Mouse (Mus musculus) ES-E14 (cell line): ENCODE results near the gene Mpp4.

ENCODE experiments used
- CHD2 ChIP-seq: IDR thresholded peaks from 2 replicates; pipeline ENCODE4 v1.6.1; 2014; ENCODE audit warnings: mild to moderate bottlenecking, low read depth, low read length, inconsistent platforms
- HCFC1 ChIP-seq: IDR thresholded peaks from 2 replicates; pipeline ENCODE4 v1.6.1; 2012; ENCODE audit warnings: low read length, inconsistent platforms, borderline replicate concordance; ENCODE audit not compliant: insufficient read depth
- MAFK ChIP-seq: IDR thresholded peaks from 2 replicates; pipeline ENCODE4 v1.6.1; 2014; ENCODE audit warnings: mild to moderate bottlenecking, low read depth, low read length, inconsistent platforms; ENCODE audit not compliant: insufficient read depth
- ZC3H11A ChIP-seq: IDR thresholded peaks from 2 replicates; pipeline ENCODE4 v1.6.1; 2012; ENCODE audit warnings: low read depth, mild to moderate bottlenecking, inconsistent platforms, low read length, borderline replicate concordance
- ZNF384 ChIP-seq: IDR thresholded peaks from 2 replicates; pipeline ENCODE4 v1.6.1; 2012; ENCODE audit warnings: low read depth, low read length, inconsistent platforms

DNA sequence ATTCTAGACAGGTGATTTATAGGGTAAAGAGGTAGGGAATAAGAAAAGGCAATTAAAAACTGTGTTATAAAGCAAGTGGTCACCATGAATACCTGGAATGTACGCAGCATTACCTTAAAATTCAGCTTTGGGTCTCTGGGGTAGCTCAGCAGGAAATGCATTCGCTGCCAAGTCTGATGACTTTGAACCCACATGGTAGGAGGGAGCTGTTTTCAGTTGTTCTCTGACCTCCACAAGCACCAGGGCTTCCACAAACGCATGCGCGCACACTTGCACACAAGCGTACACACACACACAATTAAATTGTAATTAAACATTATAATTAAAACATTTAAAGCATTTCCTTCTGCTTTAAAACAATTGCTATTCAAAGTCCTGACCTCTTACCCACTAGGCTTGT is 2.3 kb downstream of the Mpp4 start:
- TF ChIP-seq CHD2 (no peak), ZC3H11A (no peak), ZNF384 (no peak), HCFC1 (no peak), MAFK (no peak)
